Mouse (Mus musculus) layer of hippocampus, postnatal 36 days (tissue): ENCODE data around the gene Zfp677. TPM values are rescaled to one million over a fixed set of nuclear protein-coding genes. Genes with fewer than 3 reads are reported as not detected.
"Not testable (repeated sequence)": the region's sequence is repeated elsewhere in the genome, so short reads cannot be mapped to it uniquely, and the experiment has no call there.

Source experiments
- DNase-seq, 2 experiments: peaks; one replicate each; pipeline ENCODE4 v3.0.0; 2022
- total RNA-seq, 2 experiments: library from RNA; stranded (reverse); gene quantifications; 2 replicates each; pipeline ENCODE4 v1.2.3; 2021

Zfp677 gene
- 1 to 10 TPM; 1.6 to 1.9 TPM for total RNA-seq

DNA sequence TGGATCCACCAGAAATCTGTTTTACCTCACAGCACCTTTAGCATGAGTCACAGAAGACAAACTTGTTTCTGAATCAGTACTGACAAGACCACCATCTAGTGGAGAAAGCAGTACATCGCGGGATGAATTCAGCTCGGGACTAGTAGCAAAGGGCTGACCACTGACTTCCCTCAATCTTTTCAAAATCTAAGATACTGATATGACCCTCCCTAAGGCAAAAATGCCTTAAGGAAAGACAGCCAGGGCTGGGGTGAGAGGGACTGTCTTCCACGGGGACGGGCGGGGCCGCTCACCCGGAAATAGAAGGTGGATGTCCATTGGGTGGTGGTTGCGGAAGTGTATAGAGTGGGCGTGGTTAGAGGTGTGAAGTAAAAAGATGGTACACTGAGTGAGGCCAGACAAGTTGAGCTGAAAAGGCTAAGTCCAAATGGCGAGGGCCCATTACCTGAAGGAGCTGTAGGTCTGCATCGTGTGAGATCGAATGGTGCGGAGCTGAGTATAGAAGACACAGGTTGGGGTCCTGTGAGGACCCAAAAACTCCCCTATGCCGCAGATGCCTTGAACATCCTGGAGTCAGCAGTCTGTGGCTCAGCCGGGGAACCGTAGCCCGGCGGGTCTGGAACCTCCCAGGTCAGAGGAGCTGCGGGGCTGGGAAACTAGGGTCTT, at the start of gene Zfp677:
Gene Zfp677 (plus strand): TSS at position 358 of the 666 bp plus-strand sequence.
- peak; percentile 34 to 53 for DNase-seq

DNA sequence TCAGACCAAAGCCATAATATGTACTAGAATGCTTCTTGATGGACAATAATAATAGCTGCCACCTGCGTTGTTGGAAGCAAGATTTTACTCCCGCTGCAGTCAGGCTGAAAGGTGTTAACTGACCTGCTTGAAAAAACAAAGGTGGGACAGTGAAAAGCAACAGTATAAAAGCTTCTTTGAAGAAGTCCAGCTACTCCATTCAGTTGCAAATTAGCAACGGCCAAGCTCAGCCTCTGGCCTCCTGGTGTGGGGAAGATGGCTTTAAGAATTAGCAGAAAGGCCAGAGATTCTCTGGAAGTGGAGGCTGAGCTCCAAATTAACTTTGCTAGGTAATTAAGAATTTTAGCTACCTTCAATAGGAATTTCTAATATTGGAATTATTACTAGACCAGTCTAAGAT, 15.5 kb upstream of the Zfp677 start:
- not testable (repeated sequence) for DNase-seq

- DNase-seq: no peak
Measured at GRCm38 (mm10) chr17:21369925-21370719, 13.4 kb upstream of the Zfp677 start.

GRCm38 (mm10) chr17:21375311-21375710, 8.2 kb upstream of the Zfp677 start:
- DNase-seq: no peak

GRCm38 (mm10) chr17:21384057-21384411, 486 bp downstream of the Zfp677 start:
- no peak for DNase-seq

- peak; percentile 14 to 17 for DNase-seq
Measured at GRCm38 (mm10) chr17:21422664-21423599, 39.4 kb downstream of the Zfp677 start, which contains the start of gene Zfp54. Gene Zfp54 (plus strand): TSS chr17:21423227.

DNA sequence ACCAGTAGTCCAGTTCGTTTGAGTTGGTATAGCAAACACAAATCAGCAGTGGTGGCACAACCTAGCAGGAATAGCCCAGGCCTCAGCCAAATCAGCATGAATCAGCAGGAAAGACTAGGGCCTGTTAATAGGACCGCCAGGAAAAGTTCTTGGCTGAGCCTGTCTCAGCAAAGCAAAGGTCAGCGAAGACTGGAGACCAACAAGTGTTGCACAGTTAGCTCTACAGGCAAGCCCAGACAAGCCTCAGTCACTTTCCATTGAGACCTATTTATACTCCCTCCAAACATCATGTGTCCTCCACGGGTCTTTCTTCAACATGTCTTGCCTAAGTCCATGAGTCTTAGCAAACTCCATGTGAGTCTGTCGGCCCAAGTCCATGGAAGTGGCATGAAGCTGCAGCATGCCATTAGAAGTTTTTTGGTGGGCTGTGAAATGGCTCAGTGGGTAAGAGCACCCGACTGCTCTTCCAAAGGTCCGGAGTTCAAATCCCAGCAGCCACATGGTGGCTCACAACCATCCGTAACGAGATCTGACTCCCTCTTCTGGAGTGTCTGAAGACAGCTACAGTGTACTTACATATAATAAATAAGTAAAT, 55.4 kb downstream of the Zfp677 start:
- not testable (repeated sequence) for DNase-seq

Other genes with a start within 250 kb of the Zfp677 start
- not detected for gene Vmn1r234, start 157.7 kb upstream of the Zfp677 start, total RNA-seq
- not detected for gene Vmn1r235, start 127.3 kb upstream of the Zfp677 start, total RNA-seq
- gene Vmn1r236, start 100.8 kb upstream of the Zfp677 start, total RNA-seq: not detected
- not detected for gene Vmn1r237, start 71.9 kb upstream of the Zfp677 start, total RNA-seq
- 1 to 10 TPM in 1 of 2 experiments, under 1 TPM in 1; 0.86 to 1.2 TPM for gene Zfp54, start 39.5 kb downstream of the Zfp677 start, total RNA-seq
- gene Zfp51, start 66.6 kb downstream of the Zfp677 start, total RNA-seq: 1 to 10 TPM; 3.4 to 4.2 TPM
- gene Zfp53, start 105.2 kb downstream of the Zfp677 start, total RNA-seq: 1 to 10 TPM; 4.3 to 4.7 TPM
- 1 to 10 TPM; 7.5 to 8.9 TPM for gene Zfp52, start 151.8 kb downstream of the Zfp677 start, total RNA-seq
- gene Zfp948, start 183.3 kb downstream of the Zfp677 start, total RNA-seq: 10 to 100 TPM; 11.8 to 12.7 TPM